Mouse (Mus musculus) kidney, adult 2 months (tissue): ENCODE measurements at regions not wholly inside any gene's neighbourhood (a gene's known extent, or its start where the extent isn't known, plus 50 kb on each side); places are given as distances from the start of the nearest gene placed in this dataset.

Experiments
- CTCF ChIP-seq: fragments of 200-500 bp; conservative IDR thresholded peaks from 2 replicates; pipeline ENCODE4 v1.5.1; 2011; ENCODE audit warnings: low read depth, mild to moderate bottlenecking, control low read depth, low read length, moderate library complexity, mixed read lengths; ENCODE audit not compliant: insufficient read depth, insufficient read length
- POLR2A ChIP-seq: fragments of 200-500 bp; IDR thresholded peaks from one replicate; pipeline ENCODE4 v1.6.1; 2011; ENCODE audit warnings: low read depth, low read length, control low read depth

DNA sequence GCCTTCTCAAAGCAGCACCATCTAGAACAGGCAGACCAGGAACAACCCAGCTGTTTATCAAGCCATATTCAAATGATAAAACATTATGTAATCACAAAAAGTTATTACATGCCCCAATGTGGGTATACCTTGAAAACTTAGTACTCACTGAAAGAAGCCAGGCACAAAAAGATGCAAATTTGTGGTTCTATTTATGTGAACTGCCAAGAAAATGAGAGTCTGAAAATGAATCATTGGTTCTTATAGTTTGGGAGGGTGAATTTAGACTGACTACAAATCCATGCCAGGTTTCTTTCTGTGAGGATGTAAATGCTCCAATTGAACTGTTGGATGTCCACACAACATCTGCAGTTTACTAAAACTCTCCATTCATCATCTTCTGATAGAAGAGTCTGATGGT, 541.2 kb upstream of the Pdzrn3 start:
- TF ChIP-seq POLR2A (no peak), CTCF (no peak)
